Mouse (Mus musculus) granulocyte monocyte progenitor cell, adult 5-6 weeks (primary cell): ENCODE results near the gene Nr2f1. TPM values are rescaled to one million over a fixed set of nuclear protein-coding genes. Genes with fewer than 3 reads are reported as not detected.

ENCODE experiments used
- ATAC-seq: replicated peaks from 2 replicates; pipeline ENCODE4 v1.8.0; 2016; ENCODE audit warnings: mild to moderate bottlenecking, moderate TSS enrichment, inconsistent platforms; ENCODE audit not compliant: poor library complexity, severe bottlenecking
- total RNA-seq, 2 experiments: library from RNA; stranded (forward) in 1 of 2; stranded (reverse) in 1 of 2; fragments of 200-712, 200-1000 nt in 1 of 2; fragments of >200 nt in 1 of 2; fragmentation: Nextera tagmentation in 1 of 2; gene quantifications; 2 replicates each; pipeline ENCODE4 v1.2.3; 2014 to 2017

Nr2f1 gene
- total RNA-seq, 2 experiments from 2014 or later, result not detected

DNA sequence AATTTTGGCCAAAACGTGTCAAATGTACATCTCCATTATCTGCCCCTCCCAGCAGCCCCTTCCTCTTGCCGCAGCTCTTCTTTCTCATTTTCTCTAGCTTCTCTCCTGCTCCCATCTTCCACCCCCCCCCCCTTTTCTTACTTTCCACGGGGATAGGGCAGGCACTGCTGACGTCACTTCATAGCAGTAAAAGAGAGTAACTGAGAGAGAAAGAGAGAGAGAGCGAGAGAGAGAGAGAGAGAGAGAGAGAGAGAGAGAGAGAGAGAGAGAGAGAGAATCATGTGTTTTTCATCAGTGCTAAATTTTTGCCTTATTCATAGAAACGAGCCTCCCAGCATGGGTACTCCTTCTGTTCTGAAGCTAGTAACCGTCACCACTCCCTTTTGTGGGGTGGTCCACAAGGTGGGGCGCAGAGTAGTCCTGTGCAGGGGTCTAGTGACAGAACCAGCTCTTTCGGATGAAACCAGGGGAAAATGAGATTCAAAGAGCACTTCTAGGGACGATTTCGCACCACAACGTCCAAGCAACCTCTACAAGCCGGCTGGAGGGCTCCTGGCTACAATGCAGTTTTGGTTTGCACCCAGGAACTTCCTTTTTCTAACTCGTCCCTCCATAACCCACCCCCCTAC is 17.5 kb downstream of the Nr2f1 start:
- ATAC-seq, result peak; percentile 66

DNA sequence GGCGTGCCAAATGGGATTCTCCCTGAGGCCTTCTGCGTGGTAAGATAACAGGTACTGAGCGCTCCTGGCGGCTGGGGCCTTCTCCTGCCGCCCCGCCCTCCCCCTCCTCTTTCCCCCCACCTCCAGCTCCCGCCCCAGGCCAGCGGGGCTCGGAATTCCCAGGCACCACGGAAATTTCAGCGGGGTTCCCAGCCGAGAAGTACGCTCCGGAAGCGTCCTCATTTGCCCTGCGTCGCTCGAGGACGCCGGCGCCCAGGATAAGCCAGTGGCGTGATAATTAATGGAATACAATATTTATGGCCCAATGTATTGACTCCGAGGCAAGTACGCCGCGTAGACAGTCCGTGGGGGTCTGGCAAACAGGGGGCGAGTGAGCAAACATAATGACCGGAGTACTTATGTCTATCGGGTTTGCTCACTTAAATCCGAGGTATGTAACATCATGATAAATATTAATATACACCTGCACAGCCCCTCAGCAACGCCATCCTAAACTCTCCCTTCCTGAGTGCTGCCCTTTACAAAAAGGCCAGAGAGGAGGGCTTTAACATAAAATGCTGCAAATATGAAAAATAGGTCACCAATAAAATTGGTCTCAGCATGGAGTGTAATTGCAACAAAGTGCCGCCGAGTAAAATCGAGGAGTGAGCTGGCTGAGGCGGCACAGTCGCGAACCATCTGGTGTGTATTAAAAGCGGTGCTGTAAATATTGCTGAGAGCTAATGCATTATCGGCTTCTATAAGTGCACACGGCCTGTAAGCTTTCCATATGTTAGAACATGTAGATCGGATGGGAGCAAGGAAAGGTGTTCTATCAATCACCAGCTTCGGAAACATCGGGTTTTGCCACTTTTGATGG is 18.3 kb downstream of the Nr2f1 start:
- no peak for ATAC-seq

DNA sequence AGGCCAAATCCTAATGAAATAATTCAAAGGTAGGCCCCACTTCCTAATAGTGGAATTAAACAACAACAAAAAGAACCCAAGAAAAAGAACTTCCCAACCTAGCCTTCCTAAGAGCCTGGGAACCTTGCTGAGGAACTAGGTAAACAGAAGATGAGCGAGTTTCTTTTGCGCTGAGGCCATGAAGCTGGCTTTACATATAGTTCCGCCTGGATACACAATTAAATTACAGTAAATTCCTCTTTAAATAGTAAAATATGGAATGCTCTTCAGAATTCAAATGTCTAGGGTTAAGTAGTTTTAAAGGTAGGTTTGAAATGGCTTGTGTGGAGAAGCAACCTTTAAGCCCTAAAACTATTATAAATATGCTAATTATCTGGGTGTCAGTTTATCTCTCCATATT is 19.3 kb downstream of the Nr2f1 start:
- no peak for ATAC-seq

DNA sequence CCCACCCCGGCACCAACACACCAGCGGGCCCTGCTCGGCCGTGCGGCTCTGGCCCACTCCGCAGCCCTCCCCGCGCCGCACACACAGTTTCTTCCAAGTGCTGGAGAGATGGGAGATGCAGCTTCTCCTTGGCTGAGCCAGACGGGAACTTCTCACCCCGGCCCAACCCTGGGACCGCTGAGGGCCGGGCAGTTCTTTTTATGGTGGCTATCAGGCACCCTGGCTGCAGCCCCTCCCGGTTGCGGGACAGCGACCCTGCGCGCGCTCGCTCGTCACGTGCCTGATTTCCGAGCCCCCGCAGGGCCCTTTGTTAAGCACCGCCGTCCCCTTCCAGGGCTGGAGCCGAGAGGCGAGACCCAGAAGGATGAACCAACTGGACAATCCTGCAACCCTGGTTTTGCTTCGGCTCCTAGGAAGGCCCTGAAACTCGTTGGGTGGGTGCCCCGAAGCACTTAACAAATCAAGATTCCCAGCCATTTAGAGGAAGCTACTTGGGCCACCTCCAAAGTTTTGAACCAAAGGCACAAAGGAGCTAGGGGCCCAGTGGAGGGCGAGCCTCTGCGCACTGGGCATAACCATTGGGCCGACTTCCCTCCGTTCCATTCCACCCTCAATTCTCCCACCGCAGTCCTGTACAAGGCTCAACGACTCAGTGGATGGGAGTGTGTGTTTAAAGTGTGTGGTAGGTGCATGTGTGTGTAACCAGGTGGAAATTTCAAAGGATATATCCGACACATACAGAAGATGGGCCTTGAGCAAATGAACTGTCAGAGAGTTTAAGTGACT is 20.1 kb downstream of the Nr2f1 start:
- 0 out of 2 replicates have a peak, but pooled peaks have one; percentile 21 for ATAC-seq

DNA sequence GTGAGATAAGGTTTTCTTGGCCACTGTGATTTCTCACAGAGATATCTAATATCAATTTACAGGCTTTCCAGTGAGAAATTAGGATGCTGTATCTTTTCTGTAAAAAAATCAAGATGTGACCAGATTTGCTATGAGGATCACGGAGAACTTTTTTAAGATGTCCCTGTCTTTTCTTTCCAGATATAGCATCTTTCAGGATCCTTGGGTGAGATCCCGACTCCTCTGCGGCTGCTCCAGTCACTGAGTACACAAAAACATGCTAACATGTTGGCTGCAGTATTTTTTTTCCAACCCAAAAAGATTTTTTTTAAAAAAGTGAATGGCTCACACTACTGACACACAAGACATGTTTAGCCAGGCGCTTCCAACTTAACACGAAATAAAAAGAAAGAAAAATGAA is 20.8 kb downstream of the Nr2f1 start:
- no peak for ATAC-seq

DNA sequence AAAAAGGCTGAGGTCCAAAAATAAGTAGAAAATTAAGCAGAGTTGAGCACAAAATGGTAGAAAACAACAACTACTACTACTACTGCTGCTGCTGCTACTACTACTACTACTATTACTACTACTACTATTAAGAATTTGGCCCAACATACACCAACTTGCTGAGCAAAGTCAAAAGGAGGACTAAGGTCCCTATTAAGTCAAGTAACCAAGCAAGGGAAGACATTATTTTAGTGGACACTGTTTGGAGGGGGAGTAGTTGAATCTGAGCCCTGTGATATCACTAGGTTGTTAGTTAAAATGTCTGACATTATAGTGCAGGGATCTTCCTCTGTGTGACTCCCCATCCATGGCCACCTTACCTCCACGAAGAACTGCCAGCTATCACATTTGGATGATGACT is 21.5 kb downstream of the Nr2f1 start:
- no peak for ATAC-seq

DNA sequence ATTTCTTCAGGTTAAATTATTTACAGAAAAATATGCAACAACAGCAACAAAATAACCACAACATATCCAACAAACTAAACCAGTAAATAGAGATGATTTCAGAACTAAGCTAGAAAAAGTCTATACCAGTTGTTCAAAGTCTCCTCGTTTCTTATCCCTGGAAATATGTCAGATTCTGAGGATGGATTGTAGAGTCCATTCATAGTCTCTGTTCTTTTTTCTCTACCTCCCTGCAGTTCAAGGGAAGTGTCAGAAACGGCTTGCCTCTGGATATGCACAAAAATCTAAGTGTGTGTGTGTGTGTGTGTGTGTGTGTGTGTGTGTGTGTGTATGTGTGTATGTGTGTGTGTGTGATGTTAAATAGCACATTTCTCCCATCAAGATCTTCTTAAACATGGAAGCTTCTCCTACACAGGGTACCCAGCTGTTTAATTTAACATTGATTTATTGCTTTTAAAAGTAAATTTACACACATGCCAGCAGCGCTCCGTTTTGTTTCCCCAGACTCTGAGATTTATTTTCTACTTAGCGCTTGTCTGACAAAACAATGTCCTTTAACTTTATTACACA is 22.1 kb downstream of the Nr2f1 start:
- ATAC-seq, result no peak

DNA sequence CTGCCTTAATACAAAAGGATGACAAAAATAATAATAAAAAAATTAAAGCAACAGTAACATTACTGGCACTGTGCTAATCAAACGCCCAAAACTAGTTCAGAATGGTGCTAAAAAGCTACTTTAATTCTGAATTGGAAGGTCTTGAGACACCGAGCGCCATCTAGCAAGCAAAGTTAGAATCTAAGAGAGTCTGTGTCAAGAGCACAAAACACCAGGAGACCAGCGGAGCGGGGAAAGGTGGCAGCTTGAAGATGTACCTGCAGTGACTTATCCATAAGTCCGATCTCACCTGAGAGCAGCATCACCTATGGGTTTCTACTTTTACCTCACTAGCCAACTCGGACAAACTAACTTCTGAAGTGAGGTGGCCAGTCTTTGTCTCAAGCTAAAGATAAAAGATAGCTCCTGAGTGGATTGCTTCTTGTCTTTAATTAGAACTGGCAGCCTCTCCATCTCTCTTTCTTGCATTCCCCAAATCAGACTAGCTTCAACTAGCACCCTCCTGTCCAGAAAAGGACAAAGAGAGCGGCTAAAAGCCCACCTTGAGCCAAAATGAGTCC is 23.7 kb downstream of the Nr2f1 start:
- no peak for ATAC-seq

DNA sequence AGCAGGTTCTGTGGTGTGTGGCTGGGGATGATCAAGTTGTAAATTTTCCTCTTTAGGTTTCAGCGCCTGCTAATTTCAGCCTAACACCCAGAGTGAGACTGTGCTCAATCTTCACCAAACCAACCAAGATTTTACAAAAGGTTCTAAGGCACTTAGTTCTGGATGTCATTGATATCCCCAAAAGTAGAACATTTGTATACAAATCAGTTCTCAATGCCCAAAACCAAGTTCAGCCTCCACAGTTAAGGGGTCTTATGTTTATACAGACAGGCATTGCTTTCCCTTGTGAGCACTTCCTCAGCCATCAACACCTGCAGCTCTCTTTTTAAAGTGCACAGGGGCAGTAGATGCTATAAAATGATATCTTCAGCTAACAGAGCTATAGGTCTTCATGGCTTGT is 24.7 kb downstream of the Nr2f1 start:
- no peak for ATAC-seq

DNA sequence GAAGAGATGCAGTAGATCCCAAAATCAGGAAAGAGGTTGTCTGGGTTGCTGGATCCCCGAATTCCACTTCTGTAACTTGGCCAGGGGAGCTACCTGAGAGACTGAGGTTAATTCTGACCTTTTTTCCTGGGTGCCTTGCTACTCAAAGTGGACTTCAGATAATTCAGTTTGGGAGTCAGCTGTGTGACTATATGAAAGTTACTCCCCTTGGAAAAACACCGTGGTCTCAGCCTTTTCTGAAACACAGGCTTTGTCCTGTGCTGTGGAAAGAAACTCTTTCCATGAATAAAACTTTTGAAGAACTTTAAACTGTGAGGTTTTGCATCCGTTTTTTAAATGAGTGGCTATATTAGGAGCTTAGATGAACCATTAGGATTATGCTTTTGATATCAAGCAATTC is 25.4 kb downstream of the Nr2f1 start:
- ATAC-seq, result no peak

DNA sequence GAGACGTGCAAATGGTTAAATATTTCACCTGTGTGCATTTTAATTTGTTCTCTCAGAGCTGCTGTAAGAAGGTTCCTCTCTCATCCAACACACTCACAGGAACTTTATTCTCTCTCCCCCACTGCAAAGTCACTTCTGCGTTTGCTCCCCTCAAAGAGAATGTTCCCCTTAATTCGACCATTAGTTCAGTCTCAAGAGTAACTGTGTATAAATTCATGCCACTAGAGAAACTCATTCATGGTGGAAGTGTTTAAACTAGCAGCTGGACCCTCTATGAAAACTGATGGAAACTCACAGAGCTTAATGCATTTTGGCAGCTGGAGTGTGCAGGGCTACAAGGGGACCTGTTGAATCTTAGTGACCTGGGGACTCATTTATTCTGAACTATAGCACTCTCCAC is 26.7 kb downstream of the Nr2f1 start:
- ATAC-seq, result no peak

DNA sequence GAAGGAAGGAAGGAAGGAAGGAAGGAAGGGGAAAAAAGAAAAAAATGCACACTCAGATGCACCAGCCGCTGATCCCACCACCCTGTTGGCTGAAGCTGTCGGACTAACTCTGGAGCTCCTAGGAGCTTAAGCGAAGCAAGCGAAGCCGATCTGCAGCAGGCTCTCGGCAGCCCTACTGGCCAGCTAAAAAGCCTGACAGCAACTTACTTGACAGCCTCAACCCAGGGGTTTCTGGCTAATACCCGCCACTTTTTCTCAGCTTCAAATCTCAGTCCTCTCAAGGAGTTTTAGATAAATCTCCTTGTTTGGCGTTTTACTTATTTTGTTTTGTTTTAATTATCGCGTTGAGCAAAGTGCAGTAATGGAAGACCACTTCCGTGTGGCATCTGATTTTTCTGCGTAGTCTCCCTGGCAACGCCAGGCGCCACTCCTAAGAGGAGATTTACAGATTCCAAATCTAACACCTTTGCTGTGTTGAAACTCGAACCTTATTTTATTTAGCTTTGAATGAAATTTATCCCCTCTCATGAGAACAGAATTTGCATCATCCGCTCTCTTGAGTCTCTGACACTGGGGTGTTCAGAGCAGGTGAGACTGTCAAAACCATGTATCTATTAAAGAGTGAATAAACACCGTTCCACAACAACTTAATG is 27.4 kb downstream of the Nr2f1 start:
- ATAC-seq, result no peak

DNA sequence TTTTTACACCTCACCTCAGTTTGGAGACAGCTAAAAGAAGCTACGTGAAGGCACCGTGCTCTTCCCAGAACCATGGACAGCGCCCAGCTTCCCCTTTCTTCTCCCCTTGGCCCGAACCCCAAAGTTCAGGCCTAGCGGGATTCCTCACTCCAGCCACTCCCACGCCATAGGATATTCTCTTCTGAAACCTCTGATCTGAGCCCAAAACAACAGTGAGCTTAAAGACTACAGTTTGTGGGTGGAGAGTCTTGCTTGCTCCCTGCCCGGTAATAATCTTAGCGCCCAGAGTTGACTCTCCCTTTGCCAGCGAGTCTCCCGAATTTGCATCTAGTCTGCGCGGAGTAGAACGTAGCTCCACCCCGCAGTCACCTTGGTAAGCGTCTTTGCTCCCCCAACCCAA is 28.2 kb downstream of the Nr2f1 start:
- ATAC-seq, result peak; percentile 88

DNA sequence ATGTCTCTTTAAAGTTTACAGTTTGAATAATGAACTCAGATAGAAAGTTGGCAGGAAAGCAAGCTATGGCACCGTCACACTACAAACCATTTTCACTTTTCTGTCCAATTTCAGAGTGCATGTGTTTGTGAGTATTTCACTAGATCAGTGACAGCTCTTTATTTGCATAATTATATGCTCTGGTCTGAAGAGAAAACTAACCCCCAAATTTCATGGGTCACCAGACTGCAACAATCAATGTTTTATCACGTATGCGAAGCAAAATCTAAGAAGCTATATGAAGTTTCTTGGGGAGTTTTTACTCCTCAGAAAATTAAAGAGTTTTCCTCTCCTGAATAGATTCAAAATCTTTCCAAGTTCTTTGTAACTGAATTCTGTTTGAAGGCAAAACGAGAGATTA is 31.4 kb downstream of the Nr2f1 start:
- no peak for ATAC-seq

DNA sequence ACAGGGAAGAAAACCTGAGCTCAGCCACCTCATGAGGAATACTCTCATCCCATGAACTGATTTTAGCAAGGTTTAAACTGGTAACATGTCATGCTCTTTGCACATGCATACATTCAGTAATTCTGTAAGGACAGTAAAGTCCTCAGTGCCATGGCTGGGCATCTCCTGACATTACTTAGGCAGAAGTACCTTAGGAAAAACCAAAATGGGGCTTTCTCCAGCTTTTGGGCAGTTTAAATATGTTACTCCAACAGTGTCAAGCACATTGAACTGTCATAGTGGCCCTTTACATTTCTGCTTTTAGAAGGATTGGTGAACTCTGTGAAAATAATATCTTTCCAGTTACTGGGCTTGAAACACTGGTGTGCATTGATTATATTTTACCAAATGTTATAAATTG is 34.6 kb downstream of the Nr2f1 start:
- no peak for ATAC-seq

DNA sequence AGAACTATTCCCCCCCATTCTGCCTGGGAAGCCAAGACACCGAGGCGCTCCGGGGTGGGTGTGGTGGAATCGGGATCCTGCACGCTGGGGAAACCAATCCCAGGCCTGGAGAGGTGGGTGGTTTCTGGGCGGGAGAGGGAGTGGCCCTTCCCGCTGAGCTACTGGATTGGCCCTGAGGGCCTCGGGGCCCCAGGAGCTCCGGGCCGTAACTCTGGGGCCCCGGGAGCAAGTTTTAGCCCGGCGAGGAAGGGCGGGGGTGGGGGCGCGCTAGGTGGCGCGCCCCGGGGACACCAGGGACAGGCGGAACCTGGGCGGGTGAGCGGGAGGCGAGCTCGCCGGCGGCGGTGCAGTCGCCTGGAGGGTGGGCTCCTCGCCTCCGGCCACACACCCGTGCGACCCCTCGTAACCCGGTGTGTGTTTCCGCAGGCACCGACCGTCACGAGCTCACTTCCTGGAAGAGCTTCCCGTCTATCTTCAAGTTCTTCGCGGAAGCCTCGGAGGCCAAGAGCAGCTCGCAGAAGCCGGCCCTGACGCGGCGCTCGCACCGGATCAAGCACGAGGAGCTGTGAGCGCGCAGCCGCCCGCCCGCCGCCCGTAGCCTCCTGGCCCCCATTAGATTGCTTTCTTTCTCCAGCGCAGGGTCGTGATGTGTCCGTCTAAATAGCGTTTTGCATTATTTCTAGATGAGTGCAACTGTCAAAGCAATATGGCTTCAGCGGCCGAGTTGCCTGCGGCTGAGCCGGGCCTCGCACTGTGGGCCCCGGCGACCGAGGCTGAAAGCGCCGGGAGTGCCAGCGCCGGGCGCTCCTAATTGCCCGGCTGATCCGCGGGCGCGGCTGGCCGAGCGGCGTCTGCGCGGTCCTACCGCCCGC is 36.2 kb downstream of the Nr2f1 start:
- peak; percentile 94 for ATAC-seq

DNA sequence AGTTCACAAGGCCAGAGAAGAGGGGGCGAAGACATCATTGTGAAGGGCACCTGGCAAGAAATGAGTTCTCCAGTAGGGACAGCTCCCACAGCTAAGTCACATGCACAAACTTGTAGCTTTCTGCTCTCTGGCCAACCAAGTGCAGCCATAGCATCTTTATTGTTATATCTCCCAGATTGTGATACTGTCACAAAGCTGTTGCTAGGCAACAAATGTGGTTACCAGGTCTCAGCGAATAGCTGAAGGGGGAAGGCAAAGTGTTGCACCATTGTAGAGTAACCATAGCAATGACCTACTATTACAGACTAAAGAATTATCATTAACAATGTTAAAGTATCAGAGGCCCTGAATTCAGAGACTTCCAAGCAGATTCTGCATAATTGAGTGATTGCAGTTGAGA is 37.4 kb downstream of the Nr2f1 start:
- ATAC-seq, result peak; percentile 31; the same call in 1 of the 2 replicates

DNA sequence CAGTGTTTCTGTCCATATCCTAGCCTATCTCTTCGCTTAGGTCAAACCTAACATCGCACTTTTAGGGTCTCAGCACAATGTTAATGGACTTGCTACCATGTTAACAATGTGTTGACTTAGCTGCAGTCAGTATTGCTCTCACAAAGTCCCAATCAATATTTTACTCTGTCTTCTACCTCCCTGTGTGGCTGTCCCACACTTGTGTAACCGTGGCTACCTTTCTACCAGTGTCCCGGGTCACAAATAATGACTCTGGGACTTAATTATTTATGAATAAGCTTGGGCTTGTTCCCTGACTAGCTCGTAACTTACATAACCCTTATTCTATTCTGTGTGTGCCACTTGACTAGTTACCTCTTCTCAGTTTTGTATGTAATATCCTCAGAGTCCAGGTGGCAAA is 42.1 kb downstream of the Nr2f1 start:
- ATAC-seq, result no peak
